Mouse (Mus musculus) left cerebral cortex, postnatal 10 days (tissue): ENCODE data around the gene B4gat1. TPM values are rescaled to one million over a fixed set of nuclear protein-coding genes. Genes with fewer than 3 reads are reported as not detected.

ENCODE experiments used
- DNase-seq, 2 experiments: peaks; one replicate each; pipeline ENCODE4 v3.0.0; 2021 to 2022; ENCODE audit warnings: low spot score in 2 of 2, mixed read lengths in 1 of 2; ENCODE audit errors: extremely low spot score in 1 of 2
- intact Hi-C: fragments of 180-260 bp; cut with DNase I; formaldehyde crosslinking; loops from one replicate; pipeline ENCODE4 v1.15.1; 2025
- total RNA-seq, 2 experiments: library from RNA; stranded (reverse); gene quantifications; 2 replicates each; pipeline ENCODE4 v1.2.3; 2021

Gene B4gat1
- total RNA-seq, 2 experiments from 2014 or later: 133 to 136 TPM

- no peak for DNase-seq
Observed at GRCm38 (mm10) chr19:5021416-5021815, 17.2 kb upstream of the B4gat1 start.

GRCm38 (mm10) chr19:5023621-5024479, 14.8 kb upstream of the B4gat1 start, which contains the start of gene Slc29a2:
Slc29a2 (plus strand) TSS chr19:5023860.
- DNase-seq: peak; percentile 85 to 95
- intact Hi-C loops: no loop called here

More at GRCm38 (mm10) chr19:5021416-5021815, 17.2 kb upstream of the B4gat1 start:
- intact Hi-C loops: no loop called here

- peak in 1 of 2 experiments; percentile 30 for DNase-seq
- intact Hi-C loops: no loop called here
Observed at GRCm38 (mm10) chr19:5026111-5026510, 12.5 kb upstream of the B4gat1 start.

GRCm38 (mm10) chr19:5032686-5033085, 5.9 kb upstream of the B4gat1 start:
- intact Hi-C loops: no loop called here

GRCm38 (mm10) chr19:5036577-5036976, 2.0 kb upstream of the B4gat1 start:
- intact Hi-C loops: no loop called here
- no peak for DNase-seq

More at GRCm38 (mm10) chr19:5032686-5033085, 5.9 kb upstream of the B4gat1 start:
- DNase-seq: peak in 1 of 2 experiments; percentile 28

GRCm38 (mm10) chr19:5037678-5038571, 701 bp upstream of the B4gat1 start:
- intact Hi-C loops: no loop called here
- peak; percentile 77 to 82 for DNase-seq

- peak in 1 of 2 experiments; percentile 50 for DNase-seq
- intact Hi-C loops: no loop called here
Observed at GRCm38 (mm10) chr19:5039301-5040114, 882 bp downstream of the B4gat1 start.

- intact Hi-C loops: no loop called here
Observed at GRCm38 (mm10) chr19:5040862-5041523, 2.4 kb downstream of the B4gat1 start, which contains the start of gene Brms1. Brms1 (plus strand) TSS chr19:5041354.

GRCm38 (mm10) chr19:5041588-5041987, 3.0 kb downstream of the B4gat1 start:
- intact Hi-C loops: no loop called here
- DNase-seq: no peak

More at GRCm38 (mm10) chr19:5040862-5041523, 2.4 kb downstream of the B4gat1 start, which contains the start of gene Brms1:
- peak; percentile 91 to 95 for DNase-seq

GRCm38 (mm10) chr19:5045531-5045930, 6.9 kb downstream of the B4gat1 start:
- no peak for DNase-seq
- intact Hi-C loops: no loop called here

GRCm38 (mm10) chr19:5048138-5049056, 9.8 kb downstream of the B4gat1 start:
- intact Hi-C loops: no loop called here
- peak in 1 of 2 experiments; percentile 68 for DNase-seq

GRCm38 (mm10) chr19:5049325-5049724, 10.7 kb downstream of the B4gat1 start:
- no peak for DNase-seq
- intact Hi-C loops: no loop called here

- intact Hi-C loops: no loop called here
- DNase-seq: peak; percentile 70 to 71
Observed at GRCm38 (mm10) chr19:5050047-5050905, 11.7 kb downstream of the B4gat1 start, which contains the start of gene Rin1. Rin1 (plus strand) TSS chr19:5050481.

GRCm38 (mm10) chr19:5051031-5051430, 12.4 kb downstream of the B4gat1 start:
- intact Hi-C loops: no loop called here
- DNase-seq: peak in 1 of 2 experiments; percentile 60

- DNase-seq: no peak
- intact Hi-C loops: no loop called here
Observed at GRCm38 (mm10) chr19:5051515-5051914, 12.9 kb downstream of the B4gat1 start.
